Mouse (Mus musculus): Measurements from ENCODE around the gene Tesk2. TPM values are rescaled to one million over a fixed set of nuclear protein-coding genes. Genes with fewer than 3 reads are reported as not detected.

Tesk2 gene
- polyA plus RNA-seq, 1 experiment from 2014 or later: 7.5 TPM

DNA sequence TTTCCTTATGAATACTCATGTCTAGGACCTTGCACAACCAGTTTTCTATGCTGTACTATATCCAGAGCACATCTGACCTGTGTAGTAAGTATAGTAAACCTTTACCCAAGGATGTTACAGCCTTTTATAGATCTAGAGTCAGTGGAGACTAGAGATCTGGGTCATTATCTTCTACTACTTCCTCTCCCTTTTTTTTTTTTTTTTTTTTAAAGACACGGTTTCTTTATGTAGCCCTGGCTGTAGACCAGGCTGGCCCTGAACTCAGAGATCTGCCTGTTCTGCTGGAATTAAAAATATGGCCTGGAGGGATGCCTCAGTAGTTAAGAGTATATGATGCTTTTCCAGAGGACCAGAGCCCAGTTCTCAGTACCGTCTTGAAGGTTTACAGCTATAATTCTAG is 41.2 kb downstream of the Tesk2 start:
- no peak for ATAC-seq (ENCODE audit: insufficient number of reproducible peaks, insufficient read depth, low FRiP score, low read depth)

DNA sequence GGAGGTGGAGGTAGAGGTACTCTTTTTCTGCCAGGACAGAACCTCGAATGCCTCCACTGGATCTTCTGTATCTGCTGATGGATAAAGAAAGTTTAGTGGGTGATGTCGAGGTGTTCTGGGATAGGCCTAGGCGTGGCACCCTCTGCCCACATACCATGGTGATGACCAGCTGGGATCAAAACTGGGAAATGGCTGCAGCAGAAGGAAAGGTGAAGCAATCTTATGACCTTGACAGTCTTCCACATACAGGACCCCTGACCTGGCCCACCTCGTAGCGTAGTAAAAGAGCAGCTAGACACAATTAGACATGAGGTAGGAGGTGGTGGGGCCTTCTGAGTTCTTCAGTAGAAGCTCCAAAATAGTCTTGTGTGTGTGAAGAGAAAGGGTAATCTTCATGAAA is 43.3 kb downstream of the Tesk2 start:
- WGBS: 86% methylated on average over 5 of the region's 5 CpGs
- H3K9me3 ChIP-seq (ENCODE audit: control insufficient read depth, low read depth, low read length): no peaks in the 10 kb centered on the region
- H3K36me3 ChIP-seq (ENCODE audit: control insufficient read depth, insufficient read depth, low read length): no peaks in the 10 kb centered on the region
- no peaks in the 10 kb centered on the region for H3K27me3 ChIP-seq (ENCODE audit: control insufficient read depth, insufficient read depth, low read length)
- H3K4me2 ChIP-seq (replicated peaks; ENCODE audit: low read depth, low read length): no peak overlapping the region
- no peak overlapping the region for H3K4me3 ChIP-seq (ENCODE audit: low read depth, low read length)
- H3K4me1 ChIP-seq (ENCODE audit: control insufficient read depth, insufficient read depth, low read length): no peaks in the 10 kb centered on the region
- no peak overlapping the region for H3K9ac ChIP-seq (replicated peaks; ENCODE audit: low read depth, low read length)
- H3K27ac ChIP-seq (ENCODE audit: low read length): no peak overlapping the region
- ATAC-seq (ENCODE audit: insufficient number of reproducible peaks, insufficient read depth, low FRiP score, low read depth): no peak

More for the DNA sequence above, 41.2 kb downstream of the Tesk2 start:
- Histone ChIP-seq H3K9me3 (ENCODE audit: control insufficient read depth, low read depth, low read length) (no peaks in the 10 kb centered on the region), H3K4me2 (replicated peaks; ENCODE audit: low read depth, low read length) (no peak overlapping the region), H3K4me3 (ENCODE audit: low read depth, low read length) (no peak overlapping the region), H3K4me1 (ENCODE audit: control insufficient read depth, insufficient read depth, low read length) (no peaks in the 10 kb centered on the region), H3K36me3 (ENCODE audit: control insufficient read depth, insufficient read depth, low read length) (no peaks in the 10 kb centered on the region), H3K27me3 (ENCODE audit: control insufficient read depth, insufficient read depth, low read length) (no peaks in the 10 kb centered on the region), H3K27ac (ENCODE audit: low read length) (no peak overlapping the region), H3K9ac (replicated peaks; ENCODE audit: low read depth, low read length) (no peak overlapping the region)
- 69% methylated on average over 2 of the region's 2 CpGs for WGBS

DNA sequence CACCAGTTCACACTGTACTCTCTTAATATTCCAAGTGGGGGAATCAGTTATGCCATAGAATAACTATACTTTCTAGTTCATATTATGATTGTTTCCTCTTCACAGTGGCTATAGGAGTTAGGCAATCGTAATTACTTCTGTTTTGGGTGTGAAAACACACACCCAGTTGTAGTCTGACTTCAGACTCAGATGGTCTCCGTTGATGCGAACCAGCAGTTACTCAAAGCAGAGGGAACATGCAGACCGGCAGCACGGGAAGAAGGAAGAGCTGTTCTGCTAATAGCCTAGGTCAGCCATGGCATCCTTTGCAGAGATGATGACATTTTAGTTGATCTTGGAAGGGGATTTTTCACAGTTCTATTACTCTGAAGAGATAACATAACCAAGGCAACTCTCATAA is 47.8 kb downstream of the Tesk2 start:
- no peaks in the 10 kb centered on the region for H3K36me3 ChIP-seq (ENCODE audit: control insufficient read depth, insufficient read depth, low read length)
- no peaks in the 10 kb centered on the region for H3K9me3 ChIP-seq (ENCODE audit: control insufficient read depth, low read depth, low read length)
- no peak overlapping the region for H3K4me3 ChIP-seq (ENCODE audit: low read depth, low read length)
- H3K4me1 ChIP-seq (ENCODE audit: control insufficient read depth, insufficient read depth, low read length): no peaks in the 10 kb centered on the region
- no peaks in the 10 kb centered on the region for H3K27me3 ChIP-seq (ENCODE audit: control insufficient read depth, insufficient read depth, low read length)
- WGBS: 85% methylated on average over 5 of the region's 5 CpGs
- no peak overlapping the region for H3K9ac ChIP-seq (replicated peaks; ENCODE audit: low read depth, low read length)
- H3K27ac ChIP-seq (ENCODE audit: low read length): no peak overlapping the region
- ATAC-seq (ENCODE audit: insufficient number of reproducible peaks, insufficient read depth, low FRiP score, low read depth): no peak
- H3K4me2 ChIP-seq (replicated peaks; ENCODE audit: low read depth, low read length): no peak overlapping the region

DNA sequence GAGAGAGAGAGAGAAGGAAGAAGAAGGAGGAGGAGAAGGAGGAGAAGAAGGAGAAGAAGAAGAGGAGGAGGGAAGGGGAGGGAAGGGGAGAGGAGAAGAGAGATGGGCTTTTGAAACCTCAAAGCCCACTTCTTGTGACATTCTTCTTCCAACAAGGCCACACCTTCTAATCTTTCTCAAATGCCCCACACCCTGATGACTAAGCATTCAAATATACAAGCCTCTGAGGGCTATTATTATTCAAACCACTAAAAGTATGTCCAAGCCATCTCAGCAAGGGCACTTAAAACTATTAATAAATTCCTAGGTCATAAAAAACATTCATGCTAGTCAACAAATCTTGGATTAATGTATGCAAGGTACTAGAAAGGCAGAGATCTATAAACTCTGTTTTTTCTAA is 48.3 kb downstream of the Tesk2 start:
- ATAC-seq (ENCODE audit: insufficient number of reproducible peaks, insufficient read depth, low FRiP score, low read depth): no peak
- Histone ChIP-seq H3K27ac (ENCODE audit: low read length) (no peak overlapping the region), H3K9me3 (ENCODE audit: control insufficient read depth, low read depth, low read length) (no peaks in the 10 kb centered on the region)

DNA sequence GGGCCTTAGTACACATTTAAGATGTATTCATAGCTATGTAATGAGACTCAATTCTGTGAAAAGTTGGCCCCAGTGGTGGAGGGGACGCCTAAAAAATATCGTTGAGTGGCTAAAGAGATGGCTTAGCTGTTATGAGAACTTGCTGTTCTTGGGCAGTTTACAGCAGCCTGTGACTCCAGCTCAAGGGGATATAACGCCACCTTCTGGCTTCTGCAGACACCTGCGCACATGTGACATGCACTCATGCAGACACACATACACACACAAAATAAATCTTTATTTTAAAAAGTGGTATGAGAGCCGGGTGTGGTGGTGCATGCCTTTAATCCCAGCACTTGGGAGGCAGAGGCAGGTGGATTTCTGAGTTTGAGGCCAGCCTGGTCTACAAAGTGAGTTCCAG is 55.6 kb downstream of the Tesk2 start:
- no peaks in the 10 kb centered on the region for H3K4me1 ChIP-seq (ENCODE audit: control insufficient read depth, insufficient read depth, low read length)
- no peaks in the 10 kb centered on the region for H3K27me3 ChIP-seq (ENCODE audit: control insufficient read depth, insufficient read depth, low read length)
- H3K9me3 ChIP-seq (ENCODE audit: control insufficient read depth, low read depth, low read length): no peaks in the 10 kb centered on the region
- no peak overlapping the region for H3K4me2 ChIP-seq (replicated peaks; ENCODE audit: low read depth, low read length)
- ATAC-seq (ENCODE audit: insufficient number of reproducible peaks, insufficient read depth, low FRiP score, low read depth): no peak
- H3K4me3 ChIP-seq (ENCODE audit: low read depth, low read length): no peak overlapping the region
- H3K36me3 ChIP-seq (ENCODE audit: control insufficient read depth, insufficient read depth, low read length): no peaks in the 10 kb centered on the region
- H3K27ac ChIP-seq (ENCODE audit: low read length): no peak overlapping the region
- no peak overlapping the region for H3K9ac ChIP-seq (replicated peaks; ENCODE audit: low read depth, low read length)
- WGBS: 90% methylated on average over 5 of the region's 5 CpGs

More for the DNA sequence above, 48.3 kb downstream of the Tesk2 start:
- no peaks in the 10 kb centered on the region for H3K27me3 ChIP-seq (ENCODE audit: control insufficient read depth, insufficient read depth, low read length)
- no peak overlapping the region for H3K4me2 ChIP-seq (replicated peaks; ENCODE audit: low read depth, low read length)
- H3K9ac ChIP-seq (replicated peaks; ENCODE audit: low read depth, low read length): no peak overlapping the region
- H3K4me1 ChIP-seq (ENCODE audit: control insufficient read depth, insufficient read depth, low read length): no peaks in the 10 kb centered on the region
- H3K4me3 ChIP-seq (ENCODE audit: low read depth, low read length): no peak overlapping the region
- H3K36me3 ChIP-seq (ENCODE audit: control insufficient read depth, insufficient read depth, low read length): no peaks in the 10 kb centered on the region

DNA sequence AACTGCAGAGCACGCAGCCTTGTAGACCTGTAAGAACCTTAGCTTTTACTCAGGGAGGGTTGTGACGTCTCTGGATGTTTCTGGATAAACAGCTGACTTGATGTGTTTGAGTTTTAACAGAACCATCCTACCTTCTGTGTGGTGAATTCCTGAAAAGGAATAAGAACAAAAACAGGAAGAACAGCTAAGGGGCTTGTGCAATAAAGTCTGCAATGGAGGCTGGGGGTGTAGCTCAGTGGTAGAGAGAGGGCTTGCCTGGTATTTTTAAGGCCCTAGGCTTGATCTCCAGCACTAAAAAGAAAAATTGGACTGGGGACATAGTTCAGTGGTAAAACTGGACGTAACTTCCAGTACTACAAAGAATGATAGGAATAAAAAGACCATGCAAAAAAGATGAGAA is 56.3 kb downstream of the Tesk2 start:
- no peak overlapping the region for H3K4me2 ChIP-seq (replicated peaks; ENCODE audit: low read depth, low read length)
- no peaks in the 10 kb centered on the region for H3K9me3 ChIP-seq (ENCODE audit: control insufficient read depth, low read depth, low read length)
- H3K4me1 ChIP-seq (ENCODE audit: control insufficient read depth, insufficient read depth, low read length): no peaks in the 10 kb centered on the region
- WGBS: 80% methylated on average over 3 of the region's 3 CpGs
- H3K27me3 ChIP-seq (ENCODE audit: control insufficient read depth, insufficient read depth, low read length): no peaks in the 10 kb centered on the region
- H3K27ac ChIP-seq (ENCODE audit: low read length): no peak overlapping the region
- no peak for ATAC-seq (ENCODE audit: insufficient number of reproducible peaks, insufficient read depth, low FRiP score, low read depth)
- H3K36me3 ChIP-seq (ENCODE audit: control insufficient read depth, insufficient read depth, low read length): no peaks in the 10 kb centered on the region
- H3K9ac ChIP-seq (replicated peaks; ENCODE audit: low read depth, low read length): no peak overlapping the region
- no peak overlapping the region for H3K4me3 ChIP-seq (ENCODE audit: low read depth, low read length)

DNA sequence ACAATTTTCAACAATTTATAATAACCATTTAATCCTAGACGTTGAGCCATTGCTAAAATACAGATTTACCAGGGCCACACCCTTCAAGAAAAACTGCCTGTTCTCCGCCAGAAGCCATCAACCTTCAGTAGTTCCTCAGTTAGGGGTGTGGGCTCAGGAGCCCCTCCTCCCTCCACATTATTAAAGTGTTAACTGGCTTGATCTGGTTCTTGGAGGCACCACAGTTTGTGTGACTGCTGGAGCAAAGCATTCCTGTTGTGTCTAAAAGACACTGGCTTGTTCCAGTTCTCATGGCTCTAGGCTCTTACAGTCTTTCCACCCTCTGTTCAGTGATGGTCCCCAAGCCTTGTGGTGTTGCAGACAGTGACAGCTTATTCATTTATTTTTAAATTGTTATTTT is 59.8 kb downstream of the Tesk2 start:
- WGBS: 74% methylated on average over 2 of the region's 2 CpGs
- no peak for ATAC-seq (ENCODE audit: insufficient number of reproducible peaks, insufficient read depth, low FRiP score, low read depth)
- H3K36me3 ChIP-seq (ENCODE audit: control insufficient read depth, insufficient read depth, low read length): no peaks in the 10 kb centered on the region
- no peak overlapping the region for H3K4me2 ChIP-seq (replicated peaks; ENCODE audit: low read depth, low read length)
- no peaks in the 10 kb centered on the region for H3K9me3 ChIP-seq (ENCODE audit: control insufficient read depth, low read depth, low read length)
- H3K27ac ChIP-seq (ENCODE audit: low read length): no peak overlapping the region
- no peaks in the 10 kb centered on the region for H3K27me3 ChIP-seq (ENCODE audit: control insufficient read depth, insufficient read depth, low read length)
- no peak overlapping the region for H3K9ac ChIP-seq (replicated peaks; ENCODE audit: low read depth, low read length)
- no peak overlapping the region for H3K4me3 ChIP-seq (ENCODE audit: low read depth, low read length)
- H3K4me1 ChIP-seq (ENCODE audit: control insufficient read depth, insufficient read depth, low read length): no peaks in the 10 kb centered on the region

DNA sequence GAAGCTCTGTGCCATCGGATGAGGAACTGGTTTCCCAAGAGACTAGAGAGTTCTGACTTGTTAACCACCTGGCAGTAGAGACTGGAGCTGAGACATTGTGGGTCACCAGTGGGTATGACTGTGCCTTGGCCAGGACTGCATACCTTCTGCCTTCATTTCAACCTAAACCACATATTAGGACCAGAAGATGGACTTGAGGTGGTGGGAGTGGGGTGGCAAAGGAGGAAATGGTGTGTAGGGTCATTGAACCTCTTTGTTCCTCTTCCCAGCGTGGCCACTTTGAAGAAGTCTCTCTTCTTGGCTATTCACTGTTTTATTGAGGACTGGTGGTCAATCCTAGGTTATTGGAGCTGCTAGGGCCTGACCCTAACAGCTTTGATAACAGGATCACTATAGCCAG is 60.6 kb downstream of the Tesk2 start:
- Histone ChIP-seq H3K9ac (replicated peaks; ENCODE audit: low read depth, low read length) (no peak overlapping the region), H3K9me3 (ENCODE audit: control insufficient read depth, low read depth, low read length) (no peaks in the 10 kb centered on the region), H3K4me3 (ENCODE audit: low read depth, low read length) (no peak overlapping the region), H3K27me3 (ENCODE audit: control insufficient read depth, insufficient read depth, low read length) (no peaks in the 10 kb centered on the region), H3K4me1 (ENCODE audit: control insufficient read depth, insufficient read depth, low read length) (no peaks in the 10 kb centered on the region), H3K36me3 (ENCODE audit: control insufficient read depth, insufficient read depth, low read length) (no peaks in the 10 kb centered on the region), H3K4me2 (replicated peaks; ENCODE audit: low read depth, low read length) (no peak overlapping the region), H3K27ac (ENCODE audit: low read length) (no peak overlapping the region)
- no peak for ATAC-seq (ENCODE audit: insufficient number of reproducible peaks, insufficient read depth, low FRiP score, low read depth)
- WGBS: 49% methylated on average over 2 of the region's 2 CpGs

DNA sequence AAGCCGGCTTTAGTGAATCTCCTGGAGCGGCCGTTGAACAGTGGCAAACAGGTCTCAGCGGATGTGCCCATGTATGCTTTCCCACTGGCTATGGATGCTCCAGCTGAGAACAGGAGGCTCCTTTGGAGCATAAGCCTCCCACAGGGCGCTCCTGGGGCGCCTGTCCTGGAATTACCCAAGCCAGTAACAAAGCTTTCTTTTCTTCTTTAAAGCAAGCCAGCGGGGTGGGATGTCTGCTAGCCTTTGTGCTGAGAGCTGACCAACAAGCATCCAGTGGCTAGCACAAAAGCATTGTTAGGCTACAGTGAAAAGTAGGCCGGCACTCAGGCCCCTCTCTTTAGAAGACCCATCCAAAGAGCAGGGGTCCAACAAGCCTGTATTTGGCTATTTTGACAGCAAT is 61.4 kb downstream of the Tesk2 start:
- no peak overlapping the region for H3K9ac ChIP-seq (replicated peaks; ENCODE audit: low read depth, low read length)
- H3K9me3 ChIP-seq (ENCODE audit: control insufficient read depth, low read depth, low read length): no peaks in the 10 kb centered on the region
- H3K27ac ChIP-seq (ENCODE audit: low read length): no peak overlapping the region
- no peaks in the 10 kb centered on the region for H3K27me3 ChIP-seq (ENCODE audit: control insufficient read depth, insufficient read depth, low read length)
- no peak for ATAC-seq (ENCODE audit: insufficient number of reproducible peaks, insufficient read depth, low FRiP score, low read depth)
- no peak overlapping the region for H3K4me2 ChIP-seq (replicated peaks; ENCODE audit: low read depth, low read length)
- no peak overlapping the region for H3K4me3 ChIP-seq (ENCODE audit: low read depth, low read length)
- 27% methylated on average over 8 of the region's 8 CpGs for WGBS
- H3K4me1 ChIP-seq (ENCODE audit: control insufficient read depth, insufficient read depth, low read length): no peaks in the 10 kb centered on the region
- no peaks in the 10 kb centered on the region for H3K36me3 ChIP-seq (ENCODE audit: control insufficient read depth, insufficient read depth, low read length)
